Mouse (Mus musculus) right cerebral cortex, postnatal 14 days (tissue): Measurements from ENCODE around the gene Snx22.

Source experiments
- DNase-seq: peaks from one replicate; pipeline ENCODE4 v3.0.0; 2022

The Snx22 gene

GRCm38 (mm10) chr9:66068056-66068455, 1.5 kb downstream of the Snx22 start:
- no peak for DNase-seq

GRCm38 (mm10) chr9:66067542-66067941, 2.0 kb downstream of the Snx22 start:
- DNase-seq: peak; percentile 44

- DNase-seq: no peak
Observed at GRCm38 (mm10) chr9:66066791-66067190, 2.7 kb downstream of the Snx22 start.

GRCm38 (mm10) chr9:66064316-66064715, 5.2 kb downstream of the Snx22 start:
- no peak for DNase-seq

GRCm38 (mm10) chr9:66063446-66063845, 6.1 kb downstream of the Snx22 start:
- DNase-seq: no peak

GRCm38 (mm10) chr9:66061656-66062055, 7.9 kb downstream of the Snx22 start:
- DNase-seq: no peak

- DNase-seq: no peak
Observed at GRCm38 (mm10) chr9:66060986-66061385, 8.5 kb downstream of the Snx22 start.

GRCm38 (mm10) chr9:66060308-66060647, 9.2 kb downstream of the Snx22 start:
- DNase-seq: no peak

GRCm38 (mm10) chr9:66059583-66060307, 9.8 kb downstream of the Snx22 start, which contains the start of gene Ppib:
Gene Ppib (plus strand): TSS chr9:66060222.
- peak; percentile 97 for DNase-seq

GRCm38 (mm10) chr9:66053620-66054019, 15.9 kb downstream of the Snx22 start:
- DNase-seq: no peak

- no peak for DNase-seq
Observed at GRCm38 (mm10) chr9:66052731-66053130, 16.8 kb downstream of the Snx22 start.

- no peak for DNase-seq
Observed at GRCm38 (mm10) chr9:66051493-66051892, 18.0 kb downstream of the Snx22 start.

- DNase-seq: no peak
Observed at GRCm38 (mm10) chr9:66049931-66050601, 19.5 kb downstream of the Snx22 start.

- DNase-seq: no peak
Observed at GRCm38 (mm10) chr9:66043241-66043640, 26.3 kb downstream of the Snx22 start.

- no peak for DNase-seq
Observed at GRCm38 (mm10) chr9:66042331-66042730, 27.2 kb downstream of the Snx22 start.

- no peak for DNase-seq
Observed at GRCm38 (mm10) chr9:66040801-66041200, 28.7 kb downstream of the Snx22 start.

GRCm38 (mm10) chr9:66039290-66039689, 30.2 kb downstream of the Snx22 start:
- DNase-seq: peak; percentile 31

- DNase-seq: no peak
Observed at GRCm38 (mm10) chr9:66038581-66038980, 30.9 kb downstream of the Snx22 start.

- DNase-seq: no peak
Observed at GRCm38 (mm10) chr9:66038082-66038481, 31.4 kb downstream of the Snx22 start.

GRCm38 (mm10) chr9:66020601-66021000, 48.9 kb downstream of the Snx22 start:
- DNase-seq: no peak
